Mouse (Mus musculus) heart, postnatal 0 days (tissue): ENCODE results near the gene Dusp23.

Experiments used
- CTCF ChIP-seq: IDR thresholded peaks from 2 replicates; pipeline ENCODE4 v1.5.1; 2016; ENCODE audit warnings: antibody characterized with exemption, control low read depth, low read depth
- EP300 ChIP-seq: IDR thresholded peaks from 2 replicates; pipeline ENCODE4 v1.6.1; 2016; ENCODE audit warnings: antibody characterized with exemption, low read depth

GRCm38 (mm10) chr1:172680742-172681141, 48.0 kb upstream of the Dusp23 start:
- no peak for TF ChIP-seq CTCF
- no peak for TF ChIP-seq EP300
